Mouse (Mus musculus): ENCODE measurements around the gene Igsf9b. TPM values are rescaled to one million over a fixed set of nuclear protein-coding genes. Genes with fewer than 3 reads are reported as not detected.

The Igsf9b gene
- polyA plus RNA-seq, 1 experiment from 2014 or later = 1.4 TPM

- H3K27me3 ChIP-seq (replicated peaks; ENCODE audit: insufficient read depth, low read length) = 0 out of 2 replicates have a peak, but pooled peaks cover 15% of the 10 kb centered on the region
- 8% methylated on average over 4 of the region's 4 CpGs for WGBS
- no peaks in the 10 kb centered on the region for H3K4me1 ChIP-seq (ENCODE audit: insufficient read depth, low read depth, low read length)
- no peak for ATAC-seq
- no peak overlapping the region for H3K9ac ChIP-seq (replicated peaks; ENCODE audit: low read depth)
- no peak overlapping the region for H3K27ac ChIP-seq (ENCODE audit: low read length)
- peak overlapping the region; percentile 48; the same call in 1 of the 2 replicates for H3K4me3 ChIP-seq (ENCODE audit: low read depth, low read length)
- TF ChIP-seq CTCF (IDR thresholded peaks at IDR 0.05) = no peak
- no peak for TF ChIP-seq EP300 (IDR thresholded peaks at IDR 0.05)
- no peaks in the 10 kb centered on the region for H3K9me3 ChIP-seq (ENCODE audit: low read length)
- H3K36me3 ChIP-seq (ENCODE audit: insufficient read depth, low read length) = no peaks in the 10 kb centered on the region
- DNase-seq (ENCODE audit: low spot score) = no peak
- H3K4me2 ChIP-seq (replicated peaks; ENCODE audit: low read depth, low read length) = peak overlapping the region; percentile 77; the same call in 1 of the 2 replicates
These were observed 1.7 kb downstream of the Igsf9b start for GRCm38 (mm10) chr9:27300698-27301097.

- H3K9ac ChIP-seq (replicated peaks; ENCODE audit: low read depth) = no peak overlapping the region
- H3K27me3 ChIP-seq (replicated peaks; ENCODE audit: insufficient read depth, low read length) = 0 out of 2 replicates have a peak, but pooled peaks cover 15% of the 10 kb centered on the region
- 36% methylated on average over 5 of the region's 5 CpGs for WGBS
- no peaks in the 10 kb centered on the region for H3K36me3 ChIP-seq (ENCODE audit: insufficient read depth, low read length)
- no peak for ATAC-seq
- no peaks in the 10 kb centered on the region for H3K4me1 ChIP-seq (ENCODE audit: insufficient read depth, low read depth, low read length)
- TF ChIP-seq EP300 (IDR thresholded peaks at IDR 0.05) = no peak
- no peak for TF ChIP-seq CTCF (IDR thresholded peaks at IDR 0.05)
- H3K4me2 ChIP-seq (replicated peaks; ENCODE audit: low read depth, low read length) = no peak overlapping the region
- H3K27ac ChIP-seq (ENCODE audit: low read length) = no peak overlapping the region
- H3K4me3 ChIP-seq (ENCODE audit: low read depth, low read length) = no peak overlapping the region
- H3K9me3 ChIP-seq (ENCODE audit: low read length) = no peaks in the 10 kb centered on the region
- DNase-seq (ENCODE audit: low spot score) = no peak
These were observed 2.5 kb downstream of the Igsf9b start for GRCm38 (mm10) chr9:27301486-27301885.

- WGBS = 75% methylated on average over 5 of the region's 5 CpGs
- no peak for DNase-seq (ENCODE audit: low spot score)
- ATAC-seq = no peak
These were observed 3.3 kb downstream of the Igsf9b start for GRCm38 (mm10) chr9:27302291-27302690.

GRCm38 (mm10) chr9:27303571-27304484 lies 4.8 kb downstream of the Igsf9b start:
- no peak for TF ChIP-seq CTCF (IDR thresholded peaks at IDR 0.05)
- TF ChIP-seq EP300 (IDR thresholded peaks at IDR 0.05) = no peak
- H3K9ac ChIP-seq (replicated peaks; ENCODE audit: low read depth) = no peak overlapping the region
- H3K9me3 ChIP-seq (ENCODE audit: low read length) = no peaks in the 10 kb centered on the region
- no peak overlapping the region for H3K4me2 ChIP-seq (replicated peaks; ENCODE audit: low read depth, low read length)
- WGBS = 49% methylated on average over 17 of the region's 17 CpGs
- DNase-seq (ENCODE audit: low spot score) = no peak
- H3K4me1 ChIP-seq (ENCODE audit: insufficient read depth, low read depth, low read length) = no peaks in the 10 kb centered on the region
- no peak overlapping the region for H3K4me3 ChIP-seq (ENCODE audit: low read depth, low read length)
- H3K27me3 ChIP-seq (replicated peaks; ENCODE audit: insufficient read depth, low read length) = 0 out of 2 replicates have a peak, but pooled peaks cover 12% of the 10 kb centered on the region
- no peaks in the 10 kb centered on the region for H3K36me3 ChIP-seq (ENCODE audit: insufficient read depth, low read length)
- no peak overlapping the region for H3K27ac ChIP-seq (ENCODE audit: low read length)
- no peak for ATAC-seq

More at GRCm38 (mm10) chr9:27302291-27302690, 3.3 kb downstream of the Igsf9b start:
- no peak overlapping the region for H3K4me2 ChIP-seq (replicated peaks; ENCODE audit: low read depth, low read length)
- TF ChIP-seq EP300 (IDR thresholded peaks at IDR 0.05) (no peak), CTCF (IDR thresholded peaks at IDR 0.05) (no peak)
- H3K27me3 ChIP-seq (replicated peaks; ENCODE audit: insufficient read depth, low read length) = 0 out of 2 replicates have a peak, but pooled peaks cover 15% of the 10 kb centered on the region
- no peak overlapping the region for H3K9ac ChIP-seq (replicated peaks; ENCODE audit: low read depth)
- no peaks in the 10 kb centered on the region for H3K36me3 ChIP-seq (ENCODE audit: insufficient read depth, low read length)
- H3K9me3 ChIP-seq (ENCODE audit: low read length) = no peaks in the 10 kb centered on the region
- H3K27ac ChIP-seq (ENCODE audit: low read length) = no peak overlapping the region
- no peaks in the 10 kb centered on the region for H3K4me1 ChIP-seq (ENCODE audit: insufficient read depth, low read depth, low read length)
- no peak overlapping the region for H3K4me3 ChIP-seq (ENCODE audit: low read depth, low read length)

GRCm38 (mm10) chr9:27304485-27305102 lies 5.6 kb downstream of the Igsf9b start:
- Histone ChIP-seq H3K27ac (ENCODE audit: low read length) (no peak overlapping the region), H3K4me2 (replicated peaks; ENCODE audit: low read depth, low read length) (no peak overlapping the region), H3K36me3 (ENCODE audit: insufficient read depth, low read length) (no peaks in the 10 kb centered on the region), H3K4me1 (ENCODE audit: insufficient read depth, low read depth, low read length) (no peaks in the 10 kb centered on the region), H3K4me3 (ENCODE audit: low read depth, low read length) (no peak overlapping the region), H3K9ac (replicated peaks; ENCODE audit: low read depth) (no peak overlapping the region), H3K27me3 (replicated peaks; ENCODE audit: insufficient read depth, low read length) (0 out of 2 replicates have a peak, but pooled peaks cover 4% of the 10 kb centered on the region), H3K9me3 (ENCODE audit: low read length) (no peaks in the 10 kb centered on the region)
- DNase-seq (ENCODE audit: low spot score) (no peak), ATAC-seq (no peak)
- 50% methylated on average over 4 of the region's 5 CpGs for WGBS
- TF ChIP-seq CTCF (IDR thresholded peaks at IDR 0.05) (no peak), EP300 (IDR thresholded peaks at IDR 0.05) (no peak)

GRCm38 (mm10) chr9:27305502-27305901 lies 6.5 kb downstream of the Igsf9b start:
- Histone ChIP-seq H3K4me1 (ENCODE audit: insufficient read depth, low read depth, low read length) (no peaks in the 10 kb centered on the region), H3K9ac (replicated peaks; ENCODE audit: low read depth) (no peak overlapping the region), H3K27ac (ENCODE audit: low read length) (no peak overlapping the region), H3K36me3 (ENCODE audit: insufficient read depth, low read length) (no peaks in the 10 kb centered on the region), H3K4me2 (replicated peaks; ENCODE audit: low read depth, low read length) (no peak overlapping the region), H3K4me3 (ENCODE audit: low read depth, low read length) (no peak overlapping the region), H3K27me3 (replicated peaks; ENCODE audit: insufficient read depth, low read length) (no peaks in the 10 kb centered on the region), H3K9me3 (ENCODE audit: low read length) (no peaks in the 10 kb centered on the region)
- ATAC-seq (no peak), DNase-seq (ENCODE audit: low spot score) (no peak)
- 55% methylated on average over 3 of the region's 3 CpGs for WGBS
- no peak for TF ChIP-seq CTCF (IDR thresholded peaks at IDR 0.05)
